ENCODE assay signal across 9 mouse cellular contexts in the genomic region with DNA sequence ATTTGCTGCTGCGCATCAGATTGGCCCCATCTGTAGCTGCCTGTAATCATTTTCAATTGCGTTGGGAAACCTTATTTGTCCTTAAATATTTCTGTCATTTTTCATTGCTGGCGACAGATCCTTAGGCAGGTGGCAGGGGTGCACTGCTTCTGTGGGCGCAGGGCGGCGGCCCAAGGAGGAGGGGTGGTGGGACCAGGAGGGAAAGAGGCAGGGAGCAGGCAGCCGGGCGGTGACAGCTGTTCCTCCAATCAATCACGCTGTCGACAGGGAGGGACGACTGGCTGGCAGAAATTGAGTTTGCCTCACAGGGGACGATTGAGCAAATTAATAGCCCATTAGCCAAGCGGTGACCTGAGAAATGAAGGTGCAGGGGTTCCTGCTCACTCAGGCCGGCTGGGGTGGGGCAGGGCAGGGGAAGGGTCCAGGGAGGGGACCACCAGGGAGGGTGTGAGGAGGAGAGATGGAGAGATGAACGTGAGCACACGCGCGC.
DNase-seq lines count a peak whose midpoint lies in the region; ATAC-seq and TF ChIP-seq lines count a peak whose summit lies in the region.
"Had no signal": no experiment of that assay in that cellular context is flagged by ENCODE, and none has a peak within 500 bp of the region (broad histone marks: within the 10 kb centered on the region; RNA-seq: fewer than 3 reads in every experiment).

No protein-coding gene starts in this region.

- H3K9ac ChIP-seq in hindbrain, embryonic 15.5 days = no peak overlapping the region; the same call in 1 of the 2 replicates
- peak overlapping the region; percentile 6; the same call in 1 of the 2 replicates for H3K9ac ChIP-seq in midbrain, embryonic 12.5 days (replicated peaks)

- H3K27me3 ChIP-seq in E14TG2a.4 (ENCODE audit: insufficient read depth, low read length) = peaks cover 80% of the 10 kb centered on the region
- peaks cover 94% of the 10 kb centered on the region for H3K27me3 ChIP-seq in embryonic facial prominence, embryonic 10.5 days (replicated peaks; ENCODE audit: low read depth, poor library complexity, severe bottlenecking)
- H3K27me3 ChIP-seq in hindbrain, embryonic 15.5 days = peaks cover 22% of the 10 kb centered on the region
- H3K27me3 ChIP-seq in midbrain, embryonic 12.5 days = peaks cover 97% of the 10 kb centered on the region

- peak overlapping the region; percentile 47 for H3K4me2 ChIP-seq in hindbrain, embryonic 15.5 days
- peak overlapping the region; percentile 28 for H3K4me2 ChIP-seq in midbrain, embryonic 12.5 days (replicated peaks)

- peak; percentile 28 for DNase-seq in embryonic facial prominence, embryonic 10.5 days (ENCODE audit: low spot score)
- no peak for DNase-seq in right cerebral cortex, postnatal 4 days
- DNase-seq in left cerebral cortex, adult 9 months (ENCODE audit: low spot score in 2 of 2) = no peak
- DNase-seq in cerebellum, adult 8-10 months = no peak
- no peak for DNase-seq in cerebellum, adult 11 months

- no peak for TF ChIP-seq CTCF in E14TG2a.4 (conservative IDR thresholded peaks at IDR 0.05; ENCODE audit: low read length)

- no peak overlapping the region for H3K27ac ChIP-seq in embryonic facial prominence, embryonic 10.5 days (replicated peaks)
- H3K27ac ChIP-seq in hindbrain, embryonic 15.5 days (replicated peaks) = peak overlapping the region; percentile 1; the same call in 1 of the 2 replicates
- H3K27ac ChIP-seq in midbrain, embryonic 12.5 days (replicated peaks) = peak overlapping the region; percentile 67
- H3K27ac ChIP-seq: left cerebral cortex, adult 2 months had no signal

- peaks cover 70% of the 10 kb centered on the region for H3K4me1 ChIP-seq in E14TG2a.4 (replicated peaks; ENCODE audit: low read depth, low read length)
- peaks cover 63% of the 10 kb centered on the region for H3K4me1 ChIP-seq in embryonic facial prominence, embryonic 10.5 days
- peaks cover 39% of the 10 kb centered on the region for H3K4me1 ChIP-seq in hindbrain, embryonic 15.5 days (replicated peaks)
- H3K4me1 ChIP-seq in midbrain, embryonic 12.5 days = peaks cover 37% of the 10 kb centered on the region

- WGBS in embryonic facial prominence, embryonic 10.5 days = 21% methylated on average over 18 of the region's 18 CpGs
- 8% methylated on average over 18 of the region's 18 CpGs for WGBS in hindbrain, embryonic 15.5 days
- WGBS in midbrain, embryonic 12.5 days = 25% methylated on average over 18 of the region's 18 CpGs

- H3K36me3 ChIP-seq in E14TG2a.4 (ENCODE audit: insufficient read depth, low read length) = no peaks in the 10 kb centered on the region
- H3K36me3 ChIP-seq in embryonic facial prominence, embryonic 10.5 days (replicated peaks) = no peaks in the 10 kb centered on the region
- H3K36me3 ChIP-seq in hindbrain, embryonic 15.5 days = no peaks in the 10 kb centered on the region
- no peaks in the 10 kb centered on the region for H3K36me3 ChIP-seq in midbrain, embryonic 12.5 days

- H3K9me3 ChIP-seq in E14TG2a.4 (ENCODE audit: low read length) = no peaks in the 10 kb centered on the region
- no peaks in the 10 kb centered on the region for H3K9me3 ChIP-seq in embryonic facial prominence, embryonic 10.5 days
- no peaks in the 10 kb centered on the region for H3K9me3 ChIP-seq in hindbrain, embryonic 15.5 days
- H3K9me3 ChIP-seq in midbrain, embryonic 12.5 days = no peaks in the 10 kb centered on the region

- ATAC-seq in hindbrain, embryonic 15.5 days (ENCODE audit: low FRiP score, low read depth) = 0 out of 2 replicates have a peak, but pooled peaks have one; percentile 31
- peak; percentile 74 for ATAC-seq in midbrain, embryonic 12.5 days (ENCODE audit: low FRiP score, low read depth)

- peak overlapping the region; percentile 66 for H3K4me3 ChIP-seq in E14TG2a.4 (replicated peaks; ENCODE audit: low read length)
- 0 out of 2 replicates have a peak overlapping the region, but pooled peaks have one; percentile 0 for H3K4me3 ChIP-seq in embryonic facial prominence, embryonic 10.5 days
- no peak overlapping the region for H3K4me3 ChIP-seq in hindbrain, embryonic 15.5 days
- H3K4me3 ChIP-seq in midbrain, embryonic 12.5 days = no peak overlapping the region
- H3K4me3 ChIP-seq: left cerebral cortex, adult 2 months had no signal

Comparison
In these comparisons a context has a peak if more than half of its experiments do, and no peak if none do; other contexts are left out.
1. H3K4me3 ChIP-seq: peak in E14TG2a.4 (single experiment) and embryonic facial prominence, embryonic 10.5 days (single experiment); none in hindbrain, embryonic 15.5 days (single experiment) and midbrain, embryonic 12.5 days (single experiment).